ENCODE assay signal across 8 mouse cellular contexts in genomic region chr13:37778147-37778593, GRCm38 (mm10). TPM values are rescaled to one million over a fixed set of nuclear protein-coding genes. Genes with fewer than 3 reads are reported as not detected.
DNase-seq lines count a peak whose midpoint lies in the region; ATAC-seq and TF ChIP-seq lines count a peak whose summit lies in the region.

Rreb1 (plus strand) TSS chr13:37778400.

- no peaks in the 10 kb centered on the region for H3K27me3 ChIP-seq in MEL (ENCODE audit: control insufficient read depth in 1 of 2, insufficient read depth in 2 of 2, low read length in 2 of 2)
- H3K27me3 ChIP-seq in hindbrain, embryonic 13.5 days: peaks cover 44% of the 10 kb centered on the region

- no peaks in the 10 kb centered on the region for H3K9me3 ChIP-seq in MEL (replicated peaks; ENCODE audit: insufficient read depth, low read length)
- no peaks in the 10 kb centered on the region for H3K9me3 ChIP-seq in hindbrain, embryonic 13.5 days

- TF ChIP-seq EP300 in MEL (IDR thresholded peaks at IDR 0.05; ENCODE audit: low read depth in 1 of 2, low read length in 2 of 2): 0 out of 4 replicates have a peak, but pooled peaks of 1 of the 2 experiments have one; percentile 2

- H3K4me1 ChIP-seq in MEL (ENCODE audit: control insufficient read depth in 1 of 2, insufficient read depth in 2 of 2, low read length in 2 of 2): peaks cover 7 to 9% of the 10 kb centered on the region in 2 experiments; a peak in 3 of 4 replicates
- peaks cover 22% of the 10 kb centered on the region for H3K4me1 ChIP-seq in hindbrain, embryonic 13.5 days (replicated peaks)

- peak; percentile 73 for DNase-seq in MEL (ENCODE audit: low read depth, low spot score)
- peak; percentile 28 to 30 for DNase-seq in cerebellum, postnatal 4 days (ENCODE audit: low spot score in 2 of 2)
- DNase-seq in gastrocnemius, adult 18-20 months (ENCODE audit: low spot score): peak; percentile 29
- peak; percentile 6 for DNase-seq in left cerebral cortex, adult 11 months (ENCODE audit: low spot score)
- peak; percentile 31 for DNase-seq in lung, postnatal 25 days (ENCODE audit: low spot score)
- DNase-seq in retina, embryonic 14.5 days (ENCODE audit: low spot score): peak; percentile 70
- DNase-seq in urinary bladder, postnatal 4 days (ENCODE audit: low spot score in 2 of 2): peak; percentile 31 to 59

- no peak for TF ChIP-seq RAD21 in MEL (IDR thresholded peaks at IDR 0.05; ENCODE audit: low read depth, low read length)

- H3K9ac ChIP-seq in MEL (ENCODE audit: control insufficient read depth, low read depth, low read length, poor library complexity, severe bottlenecking): peak within 1 kb of the TSS; percentile 85
- peak within 1 kb of the TSS; percentile 69 for H3K9ac ChIP-seq in hindbrain, embryonic 13.5 days

- H3K79me2 ChIP-seq in MEL (ENCODE audit: control insufficient read depth, insufficient read depth, low read length, poor library complexity): peaks cover 9% of the 10 kb centered on the region

- H3K27ac ChIP-seq in MEL (ENCODE audit: control insufficient read depth, low read depth, low read length): peak within 1 kb of the TSS; percentile 81
- no peak within 1 kb of the TSS for H3K27ac ChIP-seq in hindbrain, embryonic 13.5 days

- TF ChIP-seq CTCF in MEL (IDR thresholded peaks at IDR 0.05 in 2 of 3, conservative IDR thresholded peaks at IDR 0.05 in 1 of 3; ENCODE audit: control insufficient read depth in 1 of 3, insufficient read depth in 1 of 3, low read depth in 2 of 3, low read length in 3 of 3, poor library complexity in 1 of 3, severe bottlenecking in 1 of 3): no peak

- peak within 1 kb of the TSS; percentile 68 to 83 for H3K4me3 ChIP-seq in MEL (ENCODE audit: control insufficient read depth in 1 of 2, insufficient read depth in 1 of 2, low read depth in 2 of 2, low read length in 2 of 2)
- H3K4me3 ChIP-seq in hindbrain, embryonic 13.5 days: peak within 1 kb of the TSS; percentile 57

- TF ChIP-seq POLR2A in MEL (IDR thresholded peaks at IDR 0.05; ENCODE audit: control insufficient read depth in 1 of 2, insufficient read depth in 1 of 2, low read depth in 1 of 2, low read length in 2 of 2, poor library complexity in 1 of 2): peak; percentile 0 to 4; a peak in 2 of 4 replicates

- peaks cover 0 to 16% of the 10 kb centered on the region in 2 experiments; a peak in 2 of 4 replicates for H3K36me3 ChIP-seq in MEL (ENCODE audit: control insufficient read depth in 1 of 2, insufficient read depth in 2 of 2, low read length in 2 of 2)
- H3K36me3 ChIP-seq in hindbrain, embryonic 13.5 days: no peaks in the 10 kb centered on the region

- peak; percentile 71 for ATAC-seq in hindbrain, embryonic 13.5 days (ENCODE audit: low FRiP score)

- WGBS in hindbrain, embryonic 13.5 days: under 1% methylated on average over 36 of the region's 37 CpGs

- H3K4me2 ChIP-seq in hindbrain, embryonic 13.5 days: peak within 1 kb of the TSS; percentile 100

TF ChIP-seq in MEL, 35 proteins besides CTCF, POLR2A, EP300 and RAD21:
- peak; percentile 40; the same call in 1 of the 2 replicates for TF ChIP-seq NELFE (IDR thresholded peaks at IDR 0.05; ENCODE audit: low read depth, low read length)
- no peak for TF ChIP-seq POLR2AphosphoS5 (IDR thresholded peaks at IDR 0.05; ENCODE audit: borderline replicate concordance, low read depth, low read length)
- no peak for TF ChIP-seq USF2 (IDR thresholded peaks at IDR 0.05; ENCODE audit: borderline replicate concordance in 1 of 2, insufficient read depth in 1 of 2, low read depth in 1 of 2, low read length in 2 of 2)
- TF ChIP-seq CHD2 (IDR thresholded peaks at IDR 0.05; ENCODE audit: low read length): peak; percentile 28; the same call in 1 of the 2 replicates
- TF ChIP-seq ZNF384 (IDR thresholded peaks at IDR 0.05; ENCODE audit: low read depth, low read length): no peak
- 0 out of 2 replicates have a peak, but pooled peaks have one; percentile 23 for TF ChIP-seq MAFK (IDR thresholded peaks at IDR 0.05; ENCODE audit: borderline replicate concordance, low read depth, low read length)

RNA-seq across cellular contexts. Expression of gene Rreb1, which starts in this region (rescaled TPM):
- total RNA-seq in MEL (2012; rRNA removed): 8.1 and 10.4 TPM in 2 replicates
- 10 to 100 TPM in 1 of 2 experiments, not detected in 1; 34.0 TPM for polyA plus RNA-seq in MEL (2012; ENCODE audit: insufficient read depth in 1 of 2, insufficient read length in 2 of 2, low read depth in 1 of 2, low replicate concordance in 2 of 2, missing spikeins in 1 of 2)
- 10 to 100 TPM; 25.9 to 32.7 TPM for total RNA-seq in gastrocnemius, adult 18-20 months (2021)
- 2.5 and 3.2 TPM in 2 replicates for polyA plus RNA-seq in hindbrain, embryonic 13.5 days (2015; fragmentation: Nextera tagmentation; extraction: Ambion mirVana)

Comparison
In these comparisons a context has a peak if more than half of its experiments do, and no peak if none do; other contexts are left out.
1. DNase-seq: peak in every context shown above with its lines; median percentile 73 in MEL; 70 in retina, embryonic 14.5 days; 45 in urinary bladder, postnatal 4 days; 31 in lung, postnatal 25 days; 29 in cerebellum, postnatal 4 days; 29 in gastrocnemius, adult 18-20 months; 6 in left cerebral cortex, adult 11 months.